Mouse (Mus musculus): Measurements from ENCODE around the gene Spats1. TPM values are rescaled to one million over a fixed set of nuclear protein-coding genes. Genes with fewer than 3 reads are reported as not detected.

The Spats1 gene
- polyA plus RNA-seq, 1 experiment from 2014 or later: not detected

GRCm38 (mm10) chr17:45470726-45471125 is 4.5 kb downstream of the Spats1 start:
- 65% methylated on average over 7 of the region's 7 CpGs for WGBS (ENCODE audit: insufficient replicate concordance)
- no peak overlapping the region for H3K27ac ChIP-seq (ENCODE audit: low read depth)
- DNase-seq (no peak), ATAC-seq (no peak)
- H3K4me2 ChIP-seq (ENCODE audit: low read depth, low read length): no peak overlapping the region
- H3K4me1 ChIP-seq (ENCODE audit: insufficient read depth): peaks cover 6% of the 10 kb centered on the region; the same call in 1 of the 2 replicates
- H3K9ac ChIP-seq (replicated peaks): no peak overlapping the region
- H3K9me3 ChIP-seq (ENCODE audit: low read length): peaks cover 2% of the 10 kb centered on the region
- TF ChIP-seq CTCF (IDR thresholded peaks at IDR 0.05; ENCODE audit: low read depth): no peak
- no peak for TF ChIP-seq EP300 (IDR thresholded peaks at IDR 0.05; ENCODE audit: low read depth)
- H3K4me3 ChIP-seq (ENCODE audit: low read depth, low read length): no peak overlapping the region
- peaks cover 13% of the 10 kb centered on the region for H3K27me3 ChIP-seq (ENCODE audit: insufficient read depth, low read length)
- H3K36me3 ChIP-seq (replicated peaks; ENCODE audit: insufficient read depth, low read length): no peaks in the 10 kb centered on the region

DNA sequence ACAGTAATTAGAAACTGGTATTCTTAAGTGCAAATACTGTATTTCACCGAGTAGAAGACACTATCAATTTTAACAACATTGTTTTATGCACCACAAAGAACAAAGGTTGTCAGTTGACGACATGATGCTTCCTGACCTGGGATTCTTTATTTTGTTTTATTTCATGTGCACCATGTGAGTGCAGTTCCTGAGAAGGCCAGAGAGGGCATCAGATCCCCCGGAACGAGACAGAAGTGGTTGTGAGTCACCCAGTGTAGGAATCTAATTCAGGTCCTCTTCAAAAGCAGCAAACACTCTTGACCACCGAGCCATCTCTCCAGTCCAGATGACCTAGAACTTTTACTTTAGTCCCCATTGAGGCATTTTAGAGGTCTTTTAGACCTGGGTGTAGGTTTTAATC is 6.9 kb downstream of the Spats1 start:
- Histone ChIP-seq H3K27ac (ENCODE audit: low read depth) (no peak overlapping the region), H3K4me3 (ENCODE audit: low read depth, low read length) (no peak overlapping the region), H3K4me2 (ENCODE audit: low read depth, low read length) (no peak overlapping the region), H3K9ac (replicated peaks) (no peak overlapping the region), H3K9me3 (ENCODE audit: low read length) (peaks cover 2% of the 10 kb centered on the region), H3K27me3 (ENCODE audit: insufficient read depth, low read length) (no peaks in the 10 kb centered on the region), H3K4me1 (ENCODE audit: insufficient read depth) (no peaks in the 10 kb centered on the region), H3K36me3 (replicated peaks; ENCODE audit: insufficient read depth, low read length) (no peaks in the 10 kb centered on the region)
- ATAC-seq (no peak), DNase-seq (no peak)
- WGBS (ENCODE audit: insufficient replicate concordance): 73% methylated on average over 5 of the region's 5 CpGs
- no peak for TF ChIP-seq EP300 (IDR thresholded peaks at IDR 0.05; ENCODE audit: low read depth)
- TF ChIP-seq CTCF (IDR thresholded peaks at IDR 0.05; ENCODE audit: low read depth): no peak

DNA sequence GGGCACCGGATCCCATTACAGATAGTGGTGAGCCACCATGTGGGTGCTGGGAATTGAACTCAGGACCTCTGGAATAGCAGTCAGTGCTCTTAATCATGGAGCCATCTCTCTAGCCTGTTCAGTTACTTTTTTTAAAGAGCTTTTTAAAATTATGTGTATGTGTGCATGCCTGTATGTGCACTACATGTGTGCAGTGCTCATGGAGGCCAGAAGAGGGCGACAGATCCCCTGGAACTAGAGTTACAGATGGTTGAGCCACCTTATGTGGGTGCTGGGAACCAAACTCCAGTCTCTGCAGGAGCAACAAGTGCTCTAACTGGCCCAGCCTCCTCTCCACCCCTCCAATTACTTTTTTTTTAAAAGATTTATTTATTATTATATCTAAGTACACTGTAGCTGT is 8.5 kb downstream of the Spats1 start:
- Histone ChIP-seq H3K9me3 (ENCODE audit: low read length) (peaks cover 2% of the 10 kb centered on the region), H3K4me3 (ENCODE audit: low read depth, low read length) (no peak overlapping the region), H3K36me3 (replicated peaks; ENCODE audit: insufficient read depth, low read length) (no peaks in the 10 kb centered on the region), H3K27ac (ENCODE audit: low read depth) (no peak overlapping the region), H3K4me1 (ENCODE audit: insufficient read depth) (no peaks in the 10 kb centered on the region), H3K4me2 (ENCODE audit: low read depth, low read length) (no peak overlapping the region), H3K9ac (replicated peaks) (no peak overlapping the region), H3K27me3 (ENCODE audit: insufficient read depth, low read length) (no peaks in the 10 kb centered on the region)
- 51% methylated on average over 2 of the region's 2 CpGs for WGBS (ENCODE audit: insufficient replicate concordance)
- ATAC-seq (no peak), DNase-seq (no peak)
- TF ChIP-seq EP300 (IDR thresholded peaks at IDR 0.05; ENCODE audit: low read depth) (no peak), CTCF (IDR thresholded peaks at IDR 0.05; ENCODE audit: low read depth) (peak; percentile 20; the same call in 1 of the 2 replicates)

- DNase-seq: no peak
- WGBS (ENCODE audit: insufficient replicate concordance): 81% methylated on average over 9 of the region's 9 CpGs
Observed at GRCm38 (mm10) chr17:45464255-45464654, 11.0 kb downstream of the Spats1 start.

GRCm38 (mm10) chr17:45462506-45462905 is 12.7 kb downstream of the Spats1 start:
- H3K36me3 ChIP-seq (replicated peaks; ENCODE audit: insufficient read depth, low read length): no peaks in the 10 kb centered on the region
- no peak for TF ChIP-seq EP300 (IDR thresholded peaks at IDR 0.05; ENCODE audit: low read depth)
- no peak for TF ChIP-seq CTCF (IDR thresholded peaks at IDR 0.05; ENCODE audit: low read depth)
- no peaks in the 10 kb centered on the region for H3K4me1 ChIP-seq (ENCODE audit: insufficient read depth)
- no peak overlapping the region for H3K9ac ChIP-seq (replicated peaks)
- no peak overlapping the region for H3K27ac ChIP-seq (ENCODE audit: low read depth)
- ATAC-seq (no peak), DNase-seq (no peak)
- no peak overlapping the region for H3K4me2 ChIP-seq (ENCODE audit: low read depth, low read length)
- peaks cover 2% of the 10 kb centered on the region for H3K9me3 ChIP-seq (ENCODE audit: low read length)
- no peaks in the 10 kb centered on the region for H3K27me3 ChIP-seq (ENCODE audit: insufficient read depth, low read length)
- no peak overlapping the region for H3K4me3 ChIP-seq (ENCODE audit: low read depth, low read length)
- 86% methylated on average over 4 of the region's 4 CpGs for WGBS (ENCODE audit: insufficient replicate concordance)

More at GRCm38 (mm10) chr17:45464255-45464654, 11.0 kb downstream of the Spats1 start:
- no peaks in the 10 kb centered on the region for H3K27me3 ChIP-seq (ENCODE audit: insufficient read depth, low read length)
- ATAC-seq: no peak
- H3K9ac ChIP-seq (replicated peaks): no peak overlapping the region
- TF ChIP-seq CTCF (IDR thresholded peaks at IDR 0.05; ENCODE audit: low read depth) (no peak), EP300 (IDR thresholded peaks at IDR 0.05; ENCODE audit: low read depth) (no peak)
- no peak overlapping the region for H3K4me3 ChIP-seq (ENCODE audit: low read depth, low read length)
- H3K4me1 ChIP-seq (ENCODE audit: insufficient read depth): no peaks in the 10 kb centered on the region
- H3K9me3 ChIP-seq (ENCODE audit: low read length): peaks cover 2% of the 10 kb centered on the region
- no peaks in the 10 kb centered on the region for H3K36me3 ChIP-seq (replicated peaks; ENCODE audit: insufficient read depth, low read length)
- no peak overlapping the region for H3K4me2 ChIP-seq (ENCODE audit: low read depth, low read length)
- no peak overlapping the region for H3K27ac ChIP-seq (ENCODE audit: low read depth)

DNA sequence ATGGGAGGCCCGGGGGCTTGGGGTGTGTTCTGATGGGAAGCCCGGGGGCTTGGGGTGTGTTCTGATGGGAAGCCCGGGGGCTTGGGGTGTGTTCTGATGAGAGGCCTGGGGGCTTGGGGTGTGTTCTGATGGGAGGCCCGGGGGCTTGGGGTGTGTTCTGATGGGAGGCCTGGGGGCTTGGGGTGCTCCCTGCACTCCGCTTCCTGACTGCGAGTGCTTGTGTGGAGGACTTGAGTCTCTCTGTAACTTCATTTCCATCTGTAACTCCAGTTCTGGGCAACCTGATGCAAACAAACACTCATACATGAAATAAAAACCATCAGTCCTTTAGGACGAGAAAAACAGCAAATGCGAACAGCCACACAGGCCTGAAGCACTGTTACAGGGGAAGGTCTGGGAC is 16.2 kb downstream of the Spats1 start:
- DNase-seq (no peak), ATAC-seq (no peak)
- Histone ChIP-seq H3K9me3 (ENCODE audit: low read length) (no peaks in the 10 kb centered on the region), H3K4me1 (ENCODE audit: insufficient read depth) (no peaks in the 10 kb centered on the region), H3K36me3 (replicated peaks; ENCODE audit: insufficient read depth, low read length) (no peaks in the 10 kb centered on the region), H3K4me2 (ENCODE audit: low read depth, low read length) (no peak overlapping the region), H3K4me3 (ENCODE audit: low read depth, low read length) (no peak overlapping the region), H3K27me3 (ENCODE audit: insufficient read depth, low read length) (no peaks in the 10 kb centered on the region), H3K9ac (replicated peaks) (no peak overlapping the region), H3K27ac (ENCODE audit: low read depth) (no peak overlapping the region)
- WGBS (ENCODE audit: insufficient replicate concordance): 87% methylated on average over 8 of the region's 8 CpGs
- TF ChIP-seq EP300 (IDR thresholded peaks at IDR 0.05; ENCODE audit: low read depth) (no peak), CTCF (IDR thresholded peaks at IDR 0.05; ENCODE audit: low read depth) (no peak)

DNA sequence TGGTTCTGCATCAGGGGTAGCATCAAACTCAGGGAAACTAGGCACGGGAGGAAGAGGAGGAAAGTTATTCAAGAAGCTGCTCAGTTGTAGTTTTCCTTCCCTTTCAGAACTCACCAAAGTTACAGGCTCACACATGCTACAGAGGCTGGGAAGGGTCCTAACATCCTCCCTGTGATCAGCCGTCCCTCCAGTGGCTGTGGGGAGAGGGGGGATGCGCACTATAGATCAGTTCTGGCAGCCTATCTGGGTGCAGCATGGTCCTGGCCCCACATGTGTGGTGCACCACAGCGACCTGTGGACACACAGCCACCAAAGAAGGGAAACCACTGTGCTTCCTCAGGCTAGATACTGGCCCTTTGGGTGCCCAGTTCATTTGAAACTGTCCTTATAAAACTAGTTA is 16.7 kb downstream of the Spats1 start:
- no peak for ATAC-seq

More for the DNA sequence above, 16.7 kb downstream of the Spats1 start:
- Histone ChIP-seq H3K27me3 (ENCODE audit: insufficient read depth, low read length) (no peaks in the 10 kb centered on the region), H3K4me2 (ENCODE audit: low read depth, low read length) (no peak overlapping the region), H3K36me3 (replicated peaks; ENCODE audit: insufficient read depth, low read length) (no peaks in the 10 kb centered on the region), H3K9ac (replicated peaks) (no peak overlapping the region), H3K4me1 (ENCODE audit: insufficient read depth) (no peaks in the 10 kb centered on the region), H3K4me3 (ENCODE audit: low read depth, low read length) (no peak overlapping the region), H3K27ac (ENCODE audit: low read depth) (no peak overlapping the region), H3K9me3 (ENCODE audit: low read length) (no peaks in the 10 kb centered on the region)
- 63% methylated on average over 4 of the region's 4 CpGs for WGBS (ENCODE audit: insufficient replicate concordance)
- DNase-seq: no peak
- TF ChIP-seq CTCF (IDR thresholded peaks at IDR 0.05; ENCODE audit: low read depth) (no peak), EP300 (IDR thresholded peaks at IDR 0.05; ENCODE audit: low read depth) (no peak)

Data from liver, postnatal 0 days (tissue).